Mouse (Mus musculus) macrophage (primary cell): Measurements from ENCODE around the gene Lrif1. TPM values are rescaled to one million over a fixed set of nuclear protein-coding genes. Genes with fewer than 3 reads are reported as not detected.
A peak's percentile ranks its signal among the peaks of the same experiment; 100 is the strongest.
"Not testable (repeated sequence)": the region's sequence is repeated elsewhere in the genome, so short reads cannot be mapped to it uniquely, and the experiment has no call there.

Source experiments
- H3K27ac ChIP-seq: fragments of 350-480 bp; formaldehyde crosslinking; 2 replicates; pipeline ENCODE4 v1.9.0; 2021
- H3K36me3 ChIP-seq: fragments of 350-480 bp; formaldehyde crosslinking; 2 replicates; pipeline ENCODE4 v1.9.0; 2021; ENCODE audit errors: inconsistent target
- H3K4me3 ChIP-seq: fragments of 350-480 bp; formaldehyde crosslinking; 2 replicates; pipeline ENCODE4 v1.9.0; 2021; ENCODE audit errors: inconsistent target
- H3K79me2 ChIP-seq: fragments of 350-480 bp; formaldehyde crosslinking; 2 replicates; pipeline ENCODE4 v1.9.0; 2021; ENCODE audit errors: inconsistent target
- WGBS: methylation state at CpG from one replicate; pipeline ENCODE4 v1.1.7; 2026; ENCODE audit warnings: inconsistent platforms; ENCODE audit not compliant: missing documents; 5-methylcytosine and 5-hydroxymethylcytosine counted together
- polyA plus RNA-seq: library from polyadenylated mRNA; stranded (reverse); fragments of 250-400 nt; gene quantifications from 3 replicates; pipeline ENCODE4 v1.2.4, GENCODE M21; 2018; ENCODE audit warnings: inconsistent platforms
- total RNA-seq, 78 experiments: library from RNA; depleted of rRNA; stranded (reverse); fragments of 250-400 nt; gene quantifications; 1 replicate in 9 of 78; 2 replicates in 24 of 78; 3 replicates in 43 of 78; 4 replicates in 2 of 78; pipeline ENCODE4 v1.2.4; 2018; ENCODE audit warnings: inconsistent platforms in 56 of 78

Gene Lrif1
- 100 to 1,000 TPM in 20 of 26 experiments, 10 to 100 TPM in 6; 39.4 to 203 (median 126) TPM for total RNA-seq (2018; cell fraction: chromatin; rRNA removed)
- total RNA-seq (2018; cell fraction: cytosol; rRNA removed), result 10 to 100 TPM; 11.0 to 29.9 (median 20.5) TPM
- 100 to 1,000 TPM in 21 of 26 experiments, 10 to 100 TPM in 5; 66.9 to 167 (median 120) TPM for total RNA-seq (2018; cell fraction: nucleus; rRNA removed)
- polyA plus RNA-seq, result 20.1 to 62.4 TPM (median 25.0 TPM) in 3 replicates

- H3K4me3 ChIP-seq, result peak within 1 kb of the TSS; percentile 64
- H3K27ac ChIP-seq, result peak within 1 kb of the TSS; percentile 12; the same call in 1 of the 2 replicates
- 3% methylated on average over 20 of the region's 20 CpGs for WGBS
- H3K36me3 ChIP-seq, result no peaks in the 10 kb centered on the region
- H3K79me2 ChIP-seq, result no peaks in the 10 kb centered on the region
These were observed at the start of gene Lrif1 for GRCm38 (mm10) chr3:106684830-106685229. Gene Lrif1, plus strand, starts transcription at chr3:106684987.

GRCm38 (mm10) chr3:106672811-106673210 lies 12.0 kb upstream of the Lrif1 start:
- not testable (repeated sequence) for H3K27ac ChIP-seq, H3K4me3 ChIP-seq, H3K36me3 ChIP-seq, H3K79me2 ChIP-seq
- WGBS, result 72% methylated on average over 14 of the region's 14 CpGs

GRCm38 (mm10) chr3:106685381-106685780 lies 594 bp downstream of the Lrif1 start:
- H3K4me3 ChIP-seq, result peak overlapping the region; percentile 64
- WGBS, result 33% methylated on average over 1 of the region's 1 CpGs
- no peak overlapping the region for H3K27ac ChIP-seq
- H3K36me3 ChIP-seq, result no peaks in the 10 kb centered on the region
- H3K79me2 ChIP-seq, result no peaks in the 10 kb centered on the region

- 1% methylated on average over 31 of the region's 31 CpGs for WGBS
- no peaks in the 10 kb centered on the region for H3K36me3 ChIP-seq
- peak overlapping the region; percentile 93 for H3K27ac ChIP-seq
- H3K4me3 ChIP-seq, result peak overlapping the region; percentile 60
- peaks cover 38% of the 10 kb centered on the region for H3K79me2 ChIP-seq
These were observed 36.7 kb downstream of the Lrif1 start for GRCm38 (mm10) chr3:106721397-106722027.

GRCm38 (mm10) chr3:106722028-106722945 lies 37.5 kb downstream of the Lrif1 start:
- Histone ChIP-seq H3K79me2 (peaks cover 46% of the 10 kb centered on the region), H3K4me3 (peak overlapping the region; percentile 60), H3K36me3 (no peaks in the 10 kb centered on the region), H3K27ac (peak overlapping the region; percentile 93)
- 1% methylated on average over 33 of the region's 33 CpGs for WGBS

GRCm38 (mm10) chr3:106755898-106756297 lies 71.1 kb downstream of the Lrif1 start:
- peak overlapping the region; percentile 31 for H3K27ac ChIP-seq
- no peak overlapping the region for H3K4me3 ChIP-seq
- no peaks in the 10 kb centered on the region for H3K79me2 ChIP-seq
- H3K36me3 ChIP-seq, result peaks cover 45% of the 10 kb centered on the region
- 64% methylated on average over 1 of the region's 1 CpGs for WGBS

GRCm38 (mm10) chr3:106771834-106772233 lies 87.0 kb downstream of the Lrif1 start:
- WGBS, result 100% methylated on average over 1 of the region's 1 CpGs

GRCm38 (mm10) chr3:106785130-106785529 lies 100.3 kb downstream of the Lrif1 start:
- peaks cover 98% of the 10 kb centered on the region for H3K79me2 ChIP-seq
- peaks cover 4% of the 10 kb centered on the region; the same call in 1 of the 2 replicates for H3K36me3 ChIP-seq
- peak overlapping the region; percentile 57 for H3K27ac ChIP-seq
- peak overlapping the region; percentile 60; the same call in 1 of the 2 replicates for H3K4me3 ChIP-seq
- 6% methylated on average over 3 of the region's 3 CpGs for WGBS

More at GRCm38 (mm10) chr3:106771834-106772233, 87.0 kb downstream of the Lrif1 start:
- Histone ChIP-seq H3K36me3 (peaks cover 37% of the 10 kb centered on the region), H3K27ac (no peak overlapping the region), H3K79me2 (peaks cover 95% of the 10 kb centered on the region), H3K4me3 (no peak overlapping the region)

Other genes with a start within 250 kb of the Lrif1 start
- gene Dennd2d, start 202.6 kb upstream of the Lrif1 start, polyA plus RNA-seq, result 1.8 to 2.7 TPM (median 2.1 TPM) in 3 replicates
- 145 to 281 TPM (median 211 TPM) in 3 replicates for gene Dram2, start 137.2 kb upstream of the Lrif1 start, polyA plus RNA-seq
- gene Cept1, start 137.2 kb upstream of the Lrif1 start, polyA plus RNA-seq, result 73.6 to 155 TPM (median 154 TPM) in 3 replicates
- gene Cd53, start 105.2 kb downstream of the Lrif1 start, polyA plus RNA-seq, result 844 to 1,170 TPM (median 895 TPM) in 3 replicates
- not detected in 3 replicates for gene Olfr266, start 141.3 kb downstream of the Lrif1 start, polyA plus RNA-seq